Mouse (Mus musculus) bone marrow, adult 2 months (tissue): ENCODE data around the gene Med13.

Experiments
- CTCF ChIP-seq: fragments of 200-500 bp; IDR thresholded peaks from 2 replicates; pipeline ENCODE4 v1.5.1; 2011; ENCODE audit warnings: low read length, control low read depth; ENCODE audit not compliant: control insufficient read depth, insufficient read depth
- POLR2A ChIP-seq: fragments of 200-500 bp; IDR thresholded peaks from 2 replicates; pipeline ENCODE4 v1.6.1; 2011; ENCODE audit warnings: low read depth, mild to moderate bottlenecking, control low read depth, low read length, borderline replicate concordance; ENCODE audit not compliant: control insufficient read depth

GRCm38 (mm10) chr11:86346525-86346924 lies 10.9 kb downstream of the Med13 start:
- TF ChIP-seq POLR2A = no peak
- TF ChIP-seq CTCF = no peak
